Mouse (Mus musculus): ENCODE measurements around the gene Ccdc137.

Ccdc137 gene

GRCm38 (mm10) chr11:120498891-120499290, 41.0 kb downstream of the Ccdc137 start:
- DNase-seq (ENCODE audit: low spot score) = no peak

DNA sequence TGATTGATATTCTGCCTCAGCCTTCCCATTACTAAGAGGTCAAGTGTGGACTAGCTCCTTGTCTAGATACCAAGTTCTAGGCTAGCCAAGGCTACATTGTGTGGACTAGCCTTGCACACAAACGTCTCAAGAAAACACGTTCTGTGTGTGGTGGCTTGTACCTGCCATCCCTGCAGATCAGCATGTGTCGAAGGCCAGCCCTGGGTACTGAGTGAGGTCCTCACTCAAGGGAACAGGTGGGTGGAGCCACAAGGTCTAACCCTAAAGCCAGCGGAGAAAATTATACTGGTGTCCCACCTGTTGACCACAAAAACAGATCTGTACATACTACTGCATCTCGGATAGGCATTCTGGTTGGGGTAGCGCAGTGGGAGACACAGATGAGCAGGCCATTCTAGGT, 42.0 kb downstream of the Ccdc137 start:
- DNase-seq (ENCODE audit: low spot score) = no peak

DNA sequence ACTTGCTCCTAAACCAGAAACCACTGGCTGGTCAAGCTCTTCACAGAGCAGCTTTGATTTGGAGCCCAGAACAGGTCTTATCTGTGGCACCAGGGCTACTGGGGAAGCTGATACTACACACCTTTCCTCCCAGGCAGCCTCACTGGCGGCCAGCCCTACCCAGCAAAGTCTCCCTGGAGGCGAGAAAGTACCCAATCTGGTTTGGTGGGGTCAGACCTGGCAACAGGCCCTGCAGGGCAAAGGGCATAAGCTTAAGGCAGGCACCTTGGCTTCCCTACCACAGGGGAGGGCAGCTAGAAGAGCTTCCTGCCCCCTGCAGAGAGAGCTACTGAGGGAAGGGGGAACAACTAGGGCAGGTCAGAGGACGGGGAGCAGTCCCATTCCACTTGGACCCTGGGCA, 42.4 kb downstream of the Ccdc137 start:
- no peak for DNase-seq (ENCODE audit: low spot score)

GRCm38 (mm10) chr11:120501018-120501417, 43.1 kb downstream of the Ccdc137 start:
- no peak for DNase-seq (ENCODE audit: low spot score)

DNA sequence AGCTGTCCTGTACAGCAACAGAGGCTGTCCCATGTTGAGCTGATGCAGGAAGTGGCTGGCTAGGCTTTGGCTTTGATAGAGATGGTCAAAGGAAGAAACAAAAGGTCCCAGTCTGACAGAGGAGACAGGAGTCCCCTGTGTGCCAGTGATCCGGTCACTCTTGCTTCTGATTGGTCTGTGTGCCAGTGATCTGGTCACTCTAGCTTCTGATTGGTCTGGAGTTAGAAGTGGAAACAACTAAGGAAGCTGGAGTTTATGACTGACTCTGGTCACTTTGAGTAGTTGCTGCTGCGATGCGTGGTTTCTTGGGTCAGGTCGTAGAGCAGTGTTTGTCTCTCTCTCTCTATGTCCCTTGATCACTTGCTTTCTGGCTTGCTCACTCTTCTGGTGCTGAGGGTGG, 43.8 kb downstream of the Ccdc137 start:
- no peak for DNase-seq (ENCODE audit: low spot score)

DNA sequence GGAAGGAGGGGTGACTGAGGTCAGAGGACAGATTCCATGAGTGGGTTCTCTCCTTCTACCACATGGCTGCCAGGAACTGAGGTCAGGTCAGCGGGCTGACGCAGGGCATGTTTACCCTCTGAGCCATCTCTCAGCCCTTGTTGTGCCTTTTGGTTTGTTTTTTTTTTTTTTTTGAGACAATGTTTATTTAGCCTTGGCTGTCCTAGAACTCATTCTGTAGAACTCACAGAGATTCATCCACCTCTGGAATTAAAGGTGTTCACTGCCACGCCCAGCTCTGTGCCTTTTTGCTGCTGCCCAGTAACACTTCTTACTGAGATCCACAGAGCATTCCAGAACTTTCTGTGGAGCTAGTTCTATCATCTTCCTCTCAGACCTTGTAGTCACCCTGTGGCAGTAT, 47.7 kb downstream of the Ccdc137 start:
- DNase-seq (ENCODE audit: low spot score) = no peak

DNA sequence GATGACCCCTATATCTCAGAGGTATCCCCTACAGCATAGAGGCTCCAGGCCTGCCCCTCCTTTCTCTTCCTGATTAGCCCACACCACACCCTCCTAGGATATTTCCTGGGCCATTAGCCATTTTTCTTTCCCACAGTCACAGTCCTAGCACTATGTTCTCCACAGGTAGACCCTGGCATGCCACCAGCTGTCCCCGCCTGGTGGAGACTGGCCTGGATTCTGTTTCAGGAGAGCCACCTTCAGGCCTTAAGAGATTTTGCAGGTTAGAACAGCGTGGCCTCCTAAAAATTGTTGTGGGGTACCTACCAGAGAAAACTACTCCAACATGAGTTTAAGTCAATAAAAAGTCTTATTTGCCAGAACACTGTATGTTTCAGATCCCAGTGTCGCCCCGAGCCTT, 49.0 kb downstream of the Ccdc137 start:
- no peak for DNase-seq (ENCODE audit: low spot score)

DNA sequence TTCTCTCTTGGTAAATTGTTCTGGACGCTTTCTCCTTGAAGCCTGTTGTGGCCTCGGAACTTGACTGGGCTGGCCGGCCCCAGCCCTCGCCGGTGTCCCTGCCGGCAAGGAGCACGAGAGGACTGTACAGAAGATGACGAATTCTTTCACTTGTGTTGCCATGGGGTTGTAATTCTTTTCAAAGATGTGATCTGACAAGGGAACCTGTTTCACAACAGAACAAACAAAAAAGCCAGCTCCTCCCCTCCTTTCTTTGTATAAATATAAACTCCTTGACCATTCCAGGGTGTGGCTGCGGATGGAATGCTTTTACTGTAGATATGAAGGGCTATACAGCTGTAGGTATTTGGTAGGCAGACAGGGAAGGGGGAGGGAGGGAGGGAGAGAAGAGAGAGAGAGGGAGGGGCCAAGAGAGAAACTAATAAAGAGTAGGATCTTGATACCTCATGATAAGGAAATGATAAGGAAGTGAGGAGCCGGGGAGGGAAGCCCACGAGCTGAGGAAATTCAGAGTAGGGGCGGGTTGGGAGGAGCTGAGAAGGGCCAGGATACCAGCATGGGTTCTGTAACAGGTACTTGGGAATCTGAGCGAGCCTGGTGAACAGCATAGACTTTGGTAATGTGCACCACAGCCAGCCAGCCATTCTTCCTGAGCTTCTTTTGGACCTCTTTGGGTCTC, 49.8 kb downstream of the Ccdc137 start:
- no peak for DNase-seq (ENCODE audit: low spot score)

- DNase-seq (ENCODE audit: low spot score) = no peak
Observed at GRCm38 (mm10) chr11:120508290-120508870, 50.5 kb downstream of the Ccdc137 start.

GRCm38 (mm10) chr11:120509940-120510339, 52.0 kb downstream of the Ccdc137 start:
- DNase-seq (ENCODE audit: low spot score) = no peak

- DNase-seq (ENCODE audit: low spot score) = no peak
Observed at GRCm38 (mm10) chr11:120510375-120511030, 52.6 kb downstream of the Ccdc137 start.

- no peak for DNase-seq (ENCODE audit: low spot score)
Observed at GRCm38 (mm10) chr11:120512790-120513453, 55.0 kb downstream of the Ccdc137 start.
